Mouse (Mus musculus): ENCODE measurements around the gene Ifna16. TPM values are rescaled to one million over a fixed set of nuclear protein-coding genes. Genes with fewer than 3 reads are reported as not detected.

Ifna16 gene
- polyA plus RNA-seq, 1 experiment, result not detected

- DNase-seq, result no peak
- Histone ChIP-seq H3K4me3 (ENCODE audit: control insufficient read depth, insufficient read depth, low read length) (peak overlapping the region; percentile 64), H3K36me3 (ENCODE audit: control insufficient read depth, insufficient read depth, low read length) (no peaks in the 10 kb centered on the region), H3K27me3 (ENCODE audit: control insufficient read depth, insufficient read depth, low read length) (no peaks in the 10 kb centered on the region), H3K27ac (ENCODE audit: control insufficient read depth, insufficient read depth, low read length) (no peak overlapping the region), H3K4me1 (replicated peaks; ENCODE audit: control insufficient read depth, insufficient read depth, low read length) (no peaks in the 10 kb centered on the region)
- TF ChIP-seq POLR2A (IDR thresholded peaks at IDR 0.05; ENCODE audit: control insufficient read depth, extremely low read depth, insufficient read depth, low read length, poor library complexity) (no peak), CTCF (IDR thresholded peaks at IDR 0.05; ENCODE audit: borderline replicate concordance, control insufficient read depth, extremely low read depth, insufficient read depth, low read length, poor library complexity) (no peak)
- 19% methylated on average over 8 of the region's 8 CpGs for WGBS
Measured at GRCm38 (mm10) chr4:88640704-88641076, 36.0 kb downstream of the Ifna16 start.

GRCm38 (mm10) chr4:88634311-88634710 is 42.4 kb downstream of the Ifna16 start, which contains the start of gene C87499:
Gene C87499, minus strand, starts transcription at chr4:88634411.
- no peak for DNase-seq
- TF ChIP-seq CTCF (IDR thresholded peaks at IDR 0.05; ENCODE audit: borderline replicate concordance, control insufficient read depth, extremely low read depth, insufficient read depth, low read length, poor library complexity) (no peak), POLR2A (IDR thresholded peaks at IDR 0.05; ENCODE audit: control insufficient read depth, extremely low read depth, insufficient read depth, low read length, poor library complexity) (no peak)
- H3K4me1 ChIP-seq (replicated peaks; ENCODE audit: control insufficient read depth, insufficient read depth, low read length), result no peaks in the 10 kb centered on the region
- no peak within 1 kb of the TSS for H3K4me3 ChIP-seq (ENCODE audit: control insufficient read depth, insufficient read depth, low read length)
- H3K27me3 ChIP-seq (ENCODE audit: control insufficient read depth, insufficient read depth, low read length), result no peaks in the 10 kb centered on the region
- 93% methylated on average over 4 of the region's 4 CpGs for WGBS
- H3K36me3 ChIP-seq (ENCODE audit: control insufficient read depth, insufficient read depth, low read length), result no peaks in the 10 kb centered on the region
- no peak within 1 kb of the TSS for H3K27ac ChIP-seq (ENCODE audit: control insufficient read depth, insufficient read depth, low read length)

Other genes with a start within 250 kb of the Ifna16 start
- gene Hacd4, start 238.0 kb downstream of the Ifna16 start, polyA plus RNA-seq (2012; rRNA removed), result 0.93 and 1.0 TPM in 2 replicates
- not detected in 2 replicates for gene Ifnb1, start 154.2 kb downstream of the Ifna16 start, polyA plus RNA-seq (2012; rRNA removed)
- not detected in 2 replicates for gene Ifna15, start 118.7 kb downstream of the Ifna16 start, polyA plus RNA-seq (2012; rRNA removed)
- gene Ifna14, start 105.1 kb downstream of the Ifna16 start, polyA plus RNA-seq (2012; rRNA removed), result not detected in 2 replicates
- not detected in 2 replicates for gene Ifna9, start 84.5 kb downstream of the Ifna16 start, polyA plus RNA-seq (2012; rRNA removed)
- gene Ifna12, start 73.5 kb downstream of the Ifna16 start, polyA plus RNA-seq (2012; rRNA removed), result not detected in 2 replicates
- not detected in 2 replicates for gene C87499, start 42.5 kb downstream of the Ifna16 start, polyA plus RNA-seq (2012; rRNA removed)
- gene Ifna13, start 32.5 kb downstream of the Ifna16 start, polyA plus RNA-seq (2012; rRNA removed), result not detected in 2 replicates
- not detected in 2 replicates for gene Ifna2, start 7.0 kb upstream of the Ifna16 start, polyA plus RNA-seq (2012; rRNA removed)
- 0.17 TPM in 1 of 2 replicates, not detected in the other for gene Ifnab, start 14.4 kb upstream of the Ifna16 start, polyA plus RNA-seq (2012; rRNA removed)
- gene Gm26566, start 44.9 kb upstream of the Ifna16 start, polyA plus RNA-seq (2012; rRNA removed), result 0.86 and 1.5 TPM in 2 replicates
- gene Klhl9, start 45.5 kb upstream of the Ifna16 start, polyA plus RNA-seq (2012; rRNA removed), result 21.3 and 29.3 TPM in 2 replicates
- gene Gm13271, start 77.9 kb upstream of the Ifna16 start, polyA plus RNA-seq (2012; rRNA removed), result not detected in 2 replicates
- 0.07 and 0.08 TPM in 2 replicates for gene Gm13283, start 83.2 kb upstream of the Ifna16 start, polyA plus RNA-seq (2012; rRNA removed)
- gene Gm13290, start 96.9 kb upstream of the Ifna16 start, polyA plus RNA-seq (2012; rRNA removed), result not detected in 2 replicates
- gene Gm13289, start 100.0 kb upstream of the Ifna16 start, polyA plus RNA-seq (2012; rRNA removed), result not detected in 2 replicates
- gene Gm13272, start 102.9 kb upstream of the Ifna16 start, polyA plus RNA-seq (2012; rRNA removed), result not detected in 2 replicates
- 0.16 TPM in 1 of 2 replicates, not detected in the other for gene Ifnz, start 105.2 kb upstream of the Ifna16 start, polyA plus RNA-seq (2012; rRNA removed)
- not detected in 2 replicates for gene Gm13276, start 108.8 kb upstream of the Ifna16 start, polyA plus RNA-seq (2012; rRNA removed)
- gene Gm13277, start 111.7 kb upstream of the Ifna16 start, polyA plus RNA-seq (2012; rRNA removed), result not detected in 2 replicates
- not detected in 2 replicates for gene Gm13278, start 114.6 kb upstream of the Ifna16 start, polyA plus RNA-seq (2012; rRNA removed)
- gene Gm13275, start 117.6 kb upstream of the Ifna16 start, polyA plus RNA-seq (2012; rRNA removed), result not detected in 2 replicates
- not detected in 2 replicates for gene Gm13279, start 120.5 kb upstream of the Ifna16 start, polyA plus RNA-seq (2012; rRNA removed)
- not detected in 2 replicates for gene Gm13285, start 122.7 kb upstream of the Ifna16 start, polyA plus RNA-seq (2012; rRNA removed)
- not detected in 2 replicates for gene Gm13287, start 126.3 kb upstream of the Ifna16 start, polyA plus RNA-seq (2012; rRNA removed)
- gene Gm13288, start 128.6 kb upstream of the Ifna16 start, polyA plus RNA-seq (2012; rRNA removed), result not detected in 2 replicates
- gene Ifna7, start 139.3 kb upstream of the Ifna16 start, polyA plus RNA-seq (2012; rRNA removed), result not detected in 2 replicates
- not detected in 2 replicates for gene Ifna11, start 143.0 kb upstream of the Ifna16 start, polyA plus RNA-seq (2012; rRNA removed)
- not detected in 2 replicates for gene Ifna6, start 150.5 kb upstream of the Ifna16 start, polyA plus RNA-seq (2012; rRNA removed)
- gene Ifna5, start 158.6 kb upstream of the Ifna16 start, polyA plus RNA-seq (2012; rRNA removed), result not detected in 2 replicates
- not detected in 2 replicates for gene Ifna4, start 164.9 kb upstream of the Ifna16 start, polyA plus RNA-seq (2012; rRNA removed)
- not detected in 2 replicates for gene Ifna1, start 173.2 kb upstream of the Ifna16 start, polyA plus RNA-seq (2012; rRNA removed)
- not detected in 2 replicates for gene Ifne, start 203.3 kb upstream of the Ifna16 start, polyA plus RNA-seq (2012; rRNA removed)